Mouse (Mus musculus) layer of hippocampus, postnatal 10 days (tissue): ENCODE measurements at regions not wholly inside any gene's neighbourhood (a gene's known extent, or its start where the extent isn't known, plus 50 kb on each side); places are given as distances from the start of the nearest gene placed in this dataset.

Source experiments
- DNase-seq, 2 experiments: peaks; one replicate each; pipeline ENCODE4 v3.0.0; 2021; ENCODE audit warnings: low spot score in 2 of 2

- DNase-seq: no peak
Measured at GRCm38 (mm10) chr19:60040721-60041120, 97.3 kb upstream of the Rab11fip2 start.

DNA sequence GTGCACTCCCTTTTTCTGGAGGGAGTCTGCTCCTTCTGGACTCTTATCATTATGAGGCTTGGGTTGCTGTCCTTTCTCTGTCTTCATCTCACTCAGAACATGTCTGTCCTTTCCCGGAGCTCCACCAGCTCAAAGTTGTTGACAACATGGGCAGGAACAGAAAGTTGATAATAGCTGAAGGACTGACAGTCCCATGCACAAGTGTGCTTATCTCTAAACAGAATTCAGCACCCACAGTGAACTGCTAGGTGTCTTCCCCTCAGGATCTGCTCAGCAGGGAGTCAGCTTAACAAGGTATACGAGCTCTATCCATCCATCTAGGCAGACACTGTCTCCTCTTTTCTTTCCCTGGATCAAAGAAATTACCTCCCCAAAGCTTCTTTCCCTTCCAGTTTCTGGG lies 89.2 kb upstream of the Rab11fip2 start:
- DNase-seq: no peak

DNA sequence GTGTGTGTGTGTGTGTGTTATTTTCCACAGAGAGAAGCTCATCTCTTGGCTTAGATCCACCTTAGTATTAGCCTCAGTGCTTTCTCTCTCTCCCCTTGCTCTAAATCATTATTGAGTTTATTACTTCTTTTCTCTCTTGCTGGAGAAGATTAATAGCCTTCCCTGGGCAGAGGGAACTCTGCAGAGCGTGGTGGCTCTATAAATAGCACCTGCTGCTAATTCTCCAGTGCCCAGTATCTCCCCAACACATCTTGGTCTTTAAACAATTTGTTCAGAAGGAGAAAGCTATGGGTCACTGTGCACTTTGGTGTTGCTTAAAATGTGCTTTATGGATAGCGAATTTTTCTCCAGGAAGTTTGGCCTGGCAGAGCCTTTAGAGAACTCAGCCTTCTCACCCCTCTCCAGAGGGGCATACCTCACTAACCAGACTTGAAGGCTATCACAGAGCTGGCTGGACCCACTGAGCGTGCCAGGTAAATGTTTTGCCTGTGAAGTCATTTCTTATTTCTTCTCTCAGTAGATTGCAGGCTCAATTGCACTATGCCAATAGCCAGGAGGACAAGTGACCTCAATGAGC lies 86.8 kb upstream of the Rab11fip2 start:
- no peak for DNase-seq

DNA sequence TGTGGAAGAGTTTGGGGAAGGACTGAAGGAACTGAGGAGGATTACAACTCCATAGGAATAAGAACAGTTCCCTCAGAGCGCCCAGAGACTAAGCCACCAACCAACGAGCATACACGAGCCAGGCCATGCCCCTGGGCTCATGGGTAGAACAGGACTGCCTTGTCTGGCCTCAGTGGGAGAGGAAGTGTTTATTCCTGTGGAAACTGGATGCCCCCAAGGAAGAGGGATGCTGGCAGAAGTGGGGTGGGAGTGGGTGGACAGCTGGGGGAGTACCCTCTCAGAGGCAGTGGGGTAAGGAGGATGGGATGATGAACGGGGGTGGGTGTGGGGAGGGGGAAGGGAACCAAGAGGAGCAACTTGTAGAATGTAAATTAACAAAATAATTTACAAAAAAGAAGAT lies 86.3 kb upstream of the Rab11fip2 start:
- DNase-seq: no peak

- no peak for DNase-seq
Measured at GRCm38 (mm10) chr19:60015614-60016300, 72.3 kb upstream of the Rab11fip2 start.

- no peak for DNase-seq
Measured at GRCm38 (mm10) chr19:59995557-59995956, 52.1 kb upstream of the Rab11fip2 start.
